Mouse (Mus musculus) hindbrain, embryonic 11.5 days (tissue): Measurements from ENCODE around the gene Pgpep1. TPM values are rescaled to one million over a fixed set of nuclear protein-coding genes. Genes with fewer than 3 reads are reported as not detected.

Experiments used
- ATAC-seq: fragments of 200-750 bp; cut with Nextera tagmentation; 2 replicates; pipeline ENCODE4 v1.8.0; 2017; ENCODE audit warnings: mild to moderate bottlenecking, moderate TSS enrichment, moderate library complexity; ENCODE audit not compliant: low FRiP score
- DNase-seq: peaks from one replicate; pipeline ENCODE4 v3.0.0-alpha.2; 2015; ENCODE audit warnings: low spot score
- H3K27ac ChIP-seq: fragments of 300-500 bp; sonication (generic); 2 replicates; pipeline ENCODE4 v1.5.1; 2014; ENCODE audit warnings: mild to moderate bottlenecking, low read depth, low read length
- H3K27me3 ChIP-seq: fragments of 300-500 bp; sonication (generic); 2 replicates; pipeline ENCODE4 v1.6.1; 2014; ENCODE audit warnings: mild to moderate bottlenecking, low read length, moderate library complexity, mixed read lengths; ENCODE audit not compliant: control insufficient read depth, insufficient read depth
- H3K36me3 ChIP-seq: fragments of 300-500 bp; sonication (generic); 2 replicates; pipeline ENCODE4 v1.6.1; 2014; ENCODE audit warnings: mild to moderate bottlenecking, low read length, moderate library complexity, mixed read lengths; ENCODE audit not compliant: control insufficient read depth, insufficient read depth
- H3K4me1 ChIP-seq: fragments of 300-500 bp; sonication (generic); replicated peaks from 2 replicates; pipeline ENCODE4 v1.6.1; 2014; ENCODE audit warnings: low read length, mixed read lengths; ENCODE audit not compliant: control insufficient read depth, insufficient read depth
- H3K4me2 ChIP-seq: fragments of 300-500 bp; sonication (generic); replicated peaks from 2 replicates; pipeline ENCODE4 v1.6.1; 2014; ENCODE audit warnings: mild to moderate bottlenecking, low read depth, low read length
- H3K4me3 ChIP-seq: fragments of 300-500 bp; sonication (generic); 2 replicates; pipeline ENCODE4 v1.5.1; 2014; ENCODE audit warnings: low read depth, low read length
- H3K9ac ChIP-seq: fragments of 300-500 bp; sonication (generic); 2 replicates; pipeline ENCODE4 v1.6.1; 2014; ENCODE audit warnings: low read depth, low read length
- H3K9me3 ChIP-seq: fragments of 300-500 bp; sonication (generic); 2 replicates; pipeline ENCODE4 v1.6.1; 2016; ENCODE audit warnings: low read length; ENCODE audit not compliant: control insufficient read depth
- WGBS: fragments of 180-500 bp; shearing (Covaris S2); extraction: QIAGEN DNeasy Blood & Tissue Kit; methylation state at CpG from one replicate; pipeline ENCODE4 v1.1.7; 2014; 5-methylcytosine and 5-hydroxymethylcytosine counted together
- polyA plus RNA-seq: library from polyadenylated mRNA; unstranded; fragments of >200 nt; fragmentation: Nextera tagmentation; extraction: Ambion mirVana; gene quantifications from 2 replicates; pipeline ENCODE4 v1.2.1, GENCODE M21; 2014

Pgpep1 gene
- polyA plus RNA-seq, 1 experiment from 2014 or later: 170 TPM

GRCm38 (mm10) chr8:70681410-70681809, 21.2 kb upstream of the Pgpep1 start:
- Histone ChIP-seq H3K4me3 (no peak overlapping the region), H3K27ac (no peak overlapping the region), H3K9me3 (no peaks in the 10 kb centered on the region), H3K27me3 (no peaks in the 10 kb centered on the region), H3K4me1 (no peaks in the 10 kb centered on the region; the same call in 1 of the 2 replicates), H3K9ac (no peak overlapping the region), H3K36me3 (peaks cover 6% of the 10 kb centered on the region; the same call in 1 of the 2 replicates), H3K4me2 (no peak overlapping the region)
- ATAC-seq (no peak), DNase-seq (no peak)
- WGBS: 88% methylated on average over 3 of the region's 3 CpGs

- 0 out of 2 replicates have a peak overlapping the region, but pooled peaks have one; percentile 10 for H3K27ac ChIP-seq
- H3K9ac ChIP-seq: no peak overlapping the region
- no peak overlapping the region for H3K4me3 ChIP-seq
- no peak overlapping the region for H3K4me2 ChIP-seq
- 89% methylated on average over 3 of the region's 3 CpGs for WGBS
- H3K4me1 ChIP-seq: no peaks in the 10 kb centered on the region; the same call in 1 of the 2 replicates
- no peaks in the 10 kb centered on the region for H3K27me3 ChIP-seq
- H3K36me3 ChIP-seq: peaks cover 6% of the 10 kb centered on the region; the same call in 1 of the 2 replicates
- ATAC-seq (no peak), DNase-seq (no peak)
- no peaks in the 10 kb centered on the region for H3K9me3 ChIP-seq
Observed at GRCm38 (mm10) chr8:70680039-70680438, 19.9 kb upstream of the Pgpep1 start.

- peaks cover 6% of the 10 kb centered on the region; the same call in 1 of the 2 replicates for H3K36me3 ChIP-seq
- WGBS: 94% methylated on average over 4 of the region's 4 CpGs
- no peak for ATAC-seq
Observed at GRCm38 (mm10) chr8:70679404-70679803, 19.2 kb upstream of the Pgpep1 start.

DNA sequence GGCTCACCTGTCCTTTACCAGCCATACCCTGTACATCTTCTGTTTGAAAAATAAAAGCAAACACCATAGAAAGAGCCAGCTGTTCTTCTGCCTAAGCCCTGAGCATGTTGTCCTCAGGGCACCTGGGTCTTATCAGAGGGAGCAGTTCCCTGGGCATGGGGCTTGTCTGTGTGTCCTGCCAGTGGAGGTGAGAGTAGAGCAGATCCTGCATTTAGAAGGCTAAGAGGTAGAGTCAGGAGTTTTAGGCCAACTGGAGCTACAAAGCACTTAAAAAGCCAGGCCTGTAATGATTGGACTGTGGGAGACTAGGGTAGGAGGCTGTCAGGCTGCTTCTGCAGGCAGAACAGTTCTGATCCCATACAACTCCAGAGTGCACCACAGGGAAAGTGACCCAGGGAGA, 18.5 kb upstream of the Pgpep1 start:
- Histone ChIP-seq H3K9me3 (no peaks in the 10 kb centered on the region), H3K9ac (no peak overlapping the region), H3K4me3 (no peak overlapping the region), H3K27ac (no peak overlapping the region), H3K4me2 (no peak overlapping the region), H3K27me3 (no peaks in the 10 kb centered on the region), H3K36me3 (peaks cover 6% of the 10 kb centered on the region; the same call in 1 of the 2 replicates), H3K4me1 (peaks cover 4% of the 10 kb centered on the region)
- no peak for ATAC-seq
- no peak for DNase-seq

More at GRCm38 (mm10) chr8:70679404-70679803, 19.2 kb upstream of the Pgpep1 start:
- Histone ChIP-seq H3K4me3 (no peak overlapping the region), H3K9me3 (no peaks in the 10 kb centered on the region), H3K27ac (no peak overlapping the region), H3K4me2 (no peak overlapping the region), H3K9ac (no peak overlapping the region), H3K27me3 (no peaks in the 10 kb centered on the region), H3K4me1 (no peaks in the 10 kb centered on the region; the same call in none of the 2 replicates)
- DNase-seq: no peak

DNA sequence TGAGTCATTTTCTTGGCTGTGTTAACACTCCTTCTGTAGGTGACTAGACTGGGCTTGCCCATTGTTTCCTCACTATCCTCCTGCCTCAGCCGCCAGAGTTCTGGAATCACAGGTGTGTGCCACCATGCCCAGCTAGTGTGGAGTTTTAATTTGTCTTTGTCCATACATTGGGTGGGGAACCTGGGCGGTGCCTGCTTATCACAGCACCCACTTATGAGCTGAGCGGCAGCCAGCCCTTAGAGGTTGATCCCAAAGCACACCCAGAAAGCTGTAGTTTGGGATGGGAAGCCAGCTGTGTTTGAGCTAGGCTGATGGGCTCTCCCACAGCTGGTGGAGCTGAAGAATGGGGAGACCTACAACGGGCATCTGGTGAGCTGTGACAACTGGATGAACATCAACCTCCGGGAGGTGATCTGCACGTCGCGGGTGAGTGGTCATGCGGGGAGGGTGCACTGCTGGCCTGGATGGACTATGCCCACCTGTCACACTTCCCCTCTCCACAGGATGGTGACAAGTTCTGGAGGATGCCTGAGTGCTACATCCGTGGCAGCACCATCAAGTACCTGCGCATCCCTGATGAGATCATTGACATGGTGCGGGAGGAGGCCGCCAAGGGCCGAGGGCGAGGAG, 17.4 kb upstream of the Pgpep1 start:
- WGBS: 93% methylated on average over 15 of the region's 15 CpGs

DNA sequence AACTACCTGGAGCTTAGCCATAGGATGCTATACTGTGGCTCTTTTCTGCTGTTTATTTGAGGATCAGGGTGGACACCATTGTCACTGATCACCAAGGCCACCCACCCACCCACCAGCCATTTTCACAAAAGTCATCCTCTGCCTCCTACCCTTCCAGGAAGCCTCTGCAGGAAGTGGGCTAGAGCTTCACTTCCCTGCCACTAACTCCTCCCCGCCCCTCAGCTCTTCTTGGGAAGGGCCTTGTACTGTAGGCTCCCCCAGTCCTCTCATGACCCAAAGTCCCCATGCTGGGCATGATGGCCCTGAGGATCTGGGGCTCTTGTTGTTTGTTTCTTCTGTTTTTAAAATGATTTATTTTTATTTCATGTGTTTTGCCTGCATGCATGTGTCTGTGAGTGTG, 15.1 kb upstream of the Pgpep1 start:
- Histone ChIP-seq H3K4me1 (peaks cover 4% of the 10 kb centered on the region), H3K36me3 (peaks cover 6% of the 10 kb centered on the region; the same call in 1 of the 2 replicates), H3K4me3 (no peak overlapping the region), H3K27ac (no peak overlapping the region), H3K27me3 (no peaks in the 10 kb centered on the region), H3K9me3 (no peaks in the 10 kb centered on the region), H3K4me2 (no peak overlapping the region), H3K9ac (no peak overlapping the region)
- DNase-seq (no peak), ATAC-seq (no peak)
- 90% methylated on average over 1 of the region's 1 CpGs for WGBS

More for the DNA sequence above, 17.4 kb upstream of the Pgpep1 start:
- Histone ChIP-seq H3K36me3 (peaks cover 6% of the 10 kb centered on the region; the same call in 1 of the 2 replicates), H3K9me3 (no peaks in the 10 kb centered on the region), H3K4me3 (no peak overlapping the region), H3K27ac (no peak overlapping the region), H3K4me1 (peaks cover 4% of the 10 kb centered on the region), H3K27me3 (no peaks in the 10 kb centered on the region), H3K4me2 (no peak overlapping the region), H3K9ac (no peak overlapping the region)
- DNase-seq: no peak
- ATAC-seq: no peak

GRCm38 (mm10) chr8:70674716-70675115, 14.5 kb upstream of the Pgpep1 start:
- ATAC-seq: no peak
- no peak overlapping the region for H3K4me2 ChIP-seq
- WGBS: 90% methylated on average over 4 of the region's 4 CpGs
- H3K4me1 ChIP-seq: peaks cover 4% of the 10 kb centered on the region
- no peak overlapping the region for H3K4me3 ChIP-seq
- H3K36me3 ChIP-seq: peaks cover 6% of the 10 kb centered on the region; the same call in 1 of the 2 replicates
- H3K27ac ChIP-seq: no peak overlapping the region
- no peaks in the 10 kb centered on the region for H3K9me3 ChIP-seq
- no peak for DNase-seq
- no peak overlapping the region for H3K9ac ChIP-seq
- no peaks in the 10 kb centered on the region for H3K27me3 ChIP-seq

GRCm38 (mm10) chr8:70674109-70674508, 13.9 kb upstream of the Pgpep1 start:
- H3K27me3 ChIP-seq: no peaks in the 10 kb centered on the region
- H3K27ac ChIP-seq: peak overlapping the region; percentile 93
- ATAC-seq (no peak; the same call in 1 of the 2 replicates), DNase-seq (no peak)
- 83% methylated on average over 3 of the region's 3 CpGs for WGBS
- H3K4me3 ChIP-seq: peak overlapping the region; percentile 57
- peak overlapping the region; percentile 77 for H3K9ac ChIP-seq
- H3K36me3 ChIP-seq: peaks cover 6% of the 10 kb centered on the region; the same call in 1 of the 2 replicates
- peak overlapping the region; percentile 53 for H3K4me2 ChIP-seq
- peaks cover 4% of the 10 kb centered on the region for H3K4me1 ChIP-seq
- H3K9me3 ChIP-seq: no peaks in the 10 kb centered on the region
